Mouse (Mus musculus): ENCODE data around the gene Tmem252. TPM values are rescaled to one million over a fixed set of nuclear protein-coding genes. Genes with fewer than 3 reads are reported as not detected.

Tmem252 gene
- polyA plus RNA-seq, 1 experiment from 2014 or later = 6.0 TPM

- Histone ChIP-seq H3K4me3 (ENCODE audit: low read depth, low read length) (no peak overlapping the region), H3K4me2 (no peak overlapping the region), H3K9me3 (replicated peaks; ENCODE audit: control insufficient read depth, low read length) (no peaks in the 10 kb centered on the region), H3K27me3 (ENCODE audit: control insufficient read depth, insufficient read depth, low read length) (no peaks in the 10 kb centered on the region), H3K27ac (ENCODE audit: low read depth, low read length) (no peak overlapping the region), H3K9ac (ENCODE audit: low read depth, low read length) (no peak overlapping the region), H3K36me3 (ENCODE audit: control insufficient read depth, insufficient read depth, low read length) (no peaks in the 10 kb centered on the region), H3K4me1 (ENCODE audit: control insufficient read depth, insufficient read depth, low read length) (peaks cover 7% of the 10 kb centered on the region; the same call in 1 of the 2 replicates)
- ATAC-seq (replicated peaks; ENCODE audit: insufficient number of reproducible peaks, low FRiP score, low TSS enrichment) = no peak
These were observed 46.6 kb downstream of the Tmem252 start for GRCm38 (mm10) chr19:24720448-24720847.

GRCm38 (mm10) chr19:24724362-24724761 lies 50.6 kb downstream of the Tmem252 start:
- WGBS (ENCODE audit: insufficient replicate concordance) = 55% methylated on average over 10 of the region's 10 CpGs
- Histone ChIP-seq H3K9ac (ENCODE audit: low read depth, low read length) (no peak overlapping the region), H3K27ac (ENCODE audit: low read depth, low read length) (no peak overlapping the region), H3K36me3 (ENCODE audit: control insufficient read depth, insufficient read depth, low read length) (no peaks in the 10 kb centered on the region; the same call in 1 of the 2 replicates), H3K4me3 (ENCODE audit: low read depth, low read length) (no peak overlapping the region), H3K4me2 (no peak overlapping the region), H3K9me3 (replicated peaks; ENCODE audit: control insufficient read depth, low read length) (no peaks in the 10 kb centered on the region), H3K27me3 (ENCODE audit: control insufficient read depth, insufficient read depth, low read length) (no peaks in the 10 kb centered on the region), H3K4me1 (ENCODE audit: control insufficient read depth, insufficient read depth, low read length) (peaks cover 8% of the 10 kb centered on the region; the same call in 1 of the 2 replicates)
- ATAC-seq (replicated peaks; ENCODE audit: insufficient number of reproducible peaks, low FRiP score, low TSS enrichment) = no peak

- WGBS (ENCODE audit: insufficient replicate concordance) = 63% methylated on average over 5 of the region's 5 CpGs
- Histone ChIP-seq H3K27me3 (ENCODE audit: control insufficient read depth, insufficient read depth, low read length) (no peaks in the 10 kb centered on the region), H3K36me3 (ENCODE audit: control insufficient read depth, insufficient read depth, low read length) (no peaks in the 10 kb centered on the region; the same call in 1 of the 2 replicates), H3K9ac (ENCODE audit: low read depth, low read length) (no peak overlapping the region), H3K4me1 (ENCODE audit: control insufficient read depth, insufficient read depth, low read length) (no peaks in the 10 kb centered on the region; the same call in 1 of the 2 replicates), H3K9me3 (replicated peaks; ENCODE audit: control insufficient read depth, low read length) (no peaks in the 10 kb centered on the region), H3K4me3 (ENCODE audit: low read depth, low read length) (no peak overlapping the region), H3K27ac (ENCODE audit: low read depth, low read length) (no peak overlapping the region), H3K4me2 (no peak overlapping the region)
- ATAC-seq (replicated peaks; ENCODE audit: insufficient number of reproducible peaks, low FRiP score, low TSS enrichment) = no peak
These were observed 56.9 kb downstream of the Tmem252 start for GRCm38 (mm10) chr19:24730661-24731060.

Other genes with a start within 250 kb of the Tmem252 start
- 42.6 and 43.5 TPM in 2 replicates for gene Fam122a, start 196.7 kb upstream of the Tmem252 start, polyA plus RNA-seq (2014; fragmentation: Nextera tagmentation; extraction: Ambion mirVana)
- 12.3 TPM in 2 replicates for gene Pip5k1b, start 118.1 kb upstream of the Tmem252 start, polyA plus RNA-seq (2014; fragmentation: Nextera tagmentation; extraction: Ambion mirVana)
- 5.3 and 6.3 TPM in 2 replicates for gene Pgm5, start 187.8 kb downstream of the Tmem252 start, polyA plus RNA-seq (2014; fragmentation: Nextera tagmentation; extraction: Ambion mirVana)
- 642 and 698 TPM in 2 replicates for gene Gm10053, start 201.7 kb downstream of the Tmem252 start, polyA plus RNA-seq (2014; fragmentation: Nextera tagmentation; extraction: Ambion mirVana)
- not detected in 2 replicates for gene Foxd4, start 227.2 kb downstream of the Tmem252 start, polyA plus RNA-seq (2014; fragmentation: Nextera tagmentation; extraction: Ambion mirVana)

Data from heart, embryonic 11.5 days (tissue).